Mouse (Mus musculus): ENCODE measurements around the gene Ttll11.

Ttll11 gene

GRCm38 (mm10) chr2:35979644-35980021 lies at the start of gene Ttll11:
TSS of gene Ttll11 (minus strand) at chr2:35979913.
- DNase-seq (ENCODE audit: extremely low spot score): peak; percentile 92

- DNase-seq (ENCODE audit: extremely low spot score): no peak
These were observed 43.6 kb upstream of the Ttll11 start for GRCm38 (mm10) chr2:36023291-36023690.

DNA sequence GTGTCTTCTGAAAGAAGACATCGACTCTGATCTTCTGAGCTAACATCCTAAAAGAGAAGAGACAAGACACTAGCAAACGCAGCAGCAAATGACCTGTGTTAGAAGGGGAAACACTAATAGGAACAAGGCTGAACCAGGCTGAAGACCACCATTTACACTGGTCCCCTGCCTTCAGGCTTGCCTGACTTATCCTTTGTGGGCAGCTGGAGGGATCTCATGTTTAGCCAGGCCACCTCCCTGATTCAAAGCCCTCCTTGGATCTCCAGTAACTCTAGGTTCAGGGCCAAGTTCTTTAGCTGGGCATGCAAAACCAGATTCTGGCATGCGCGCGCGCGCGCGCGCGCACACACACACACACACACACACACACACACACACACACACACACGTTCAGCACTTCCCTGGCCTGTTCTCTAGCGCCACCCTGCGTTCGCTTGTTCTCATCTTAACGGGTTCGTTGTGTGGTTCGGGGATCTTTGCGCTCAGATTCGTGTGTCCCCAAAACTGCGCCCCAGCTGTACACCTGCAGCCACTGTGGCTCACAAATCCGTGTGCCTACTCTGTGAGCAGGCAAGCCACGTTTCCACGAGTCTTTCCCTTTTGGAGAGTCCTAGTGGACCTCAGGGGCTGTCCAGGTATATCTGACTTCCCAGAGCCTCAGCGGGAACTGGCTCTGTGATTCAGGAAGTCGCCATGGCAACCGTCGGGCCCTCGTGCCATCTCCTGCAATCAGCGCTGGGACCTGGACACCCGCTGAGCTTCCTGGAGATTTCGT lies 41.9 kb upstream of the Ttll11 start:
- peak; percentile 83 for DNase-seq (ENCODE audit: extremely low spot score)

GRCm38 (mm10) chr2:36013010-36013409 lies 33.3 kb upstream of the Ttll11 start:
- DNase-seq (ENCODE audit: extremely low spot score): no peak

DNA sequence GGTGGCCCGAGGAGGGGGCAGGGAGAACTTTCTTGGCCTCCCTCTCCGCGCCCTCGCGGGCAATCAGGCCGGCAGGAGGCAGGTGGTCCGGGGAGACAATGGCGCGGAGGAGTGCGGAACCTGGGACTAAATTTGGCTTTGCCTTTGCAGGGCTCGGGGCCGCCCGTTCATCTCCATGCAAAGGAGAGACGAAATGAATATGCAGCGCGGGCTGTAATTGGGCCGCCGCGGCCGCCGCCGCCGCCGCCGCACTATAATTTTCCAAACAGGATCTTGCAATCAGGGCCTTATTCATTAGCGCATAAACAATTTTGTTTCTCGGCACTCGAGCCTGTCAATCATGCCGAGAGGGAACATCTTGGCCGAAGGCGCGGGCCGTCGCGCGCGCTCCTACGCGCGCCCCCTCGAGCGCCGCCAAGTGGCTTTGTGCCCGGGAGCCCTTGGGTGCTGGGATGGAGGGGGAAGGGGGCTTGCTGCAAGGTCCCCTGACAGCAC lies 31.7 kb upstream of the Ttll11 start:
- DNase-seq (ENCODE audit: extremely low spot score): peak; percentile 38

- no peak for DNase-seq (ENCODE audit: extremely low spot score)
These were observed 30.9 kb upstream of the Ttll11 start for GRCm38 (mm10) chr2:36010579-36010978.

GRCm38 (mm10) chr2:36009386-36009785 lies 29.7 kb upstream of the Ttll11 start:
- DNase-seq (ENCODE audit: extremely low spot score): peak; percentile 72

- DNase-seq (ENCODE audit: extremely low spot score): peak; percentile 60
These were observed 28.4 kb upstream of the Ttll11 start for GRCm38 (mm10) chr2:36008071-36008470.

- DNase-seq (ENCODE audit: extremely low spot score): no peak
These were observed 22.5 kb upstream of the Ttll11 start for GRCm38 (mm10) chr2:36002188-36002587.

DNA sequence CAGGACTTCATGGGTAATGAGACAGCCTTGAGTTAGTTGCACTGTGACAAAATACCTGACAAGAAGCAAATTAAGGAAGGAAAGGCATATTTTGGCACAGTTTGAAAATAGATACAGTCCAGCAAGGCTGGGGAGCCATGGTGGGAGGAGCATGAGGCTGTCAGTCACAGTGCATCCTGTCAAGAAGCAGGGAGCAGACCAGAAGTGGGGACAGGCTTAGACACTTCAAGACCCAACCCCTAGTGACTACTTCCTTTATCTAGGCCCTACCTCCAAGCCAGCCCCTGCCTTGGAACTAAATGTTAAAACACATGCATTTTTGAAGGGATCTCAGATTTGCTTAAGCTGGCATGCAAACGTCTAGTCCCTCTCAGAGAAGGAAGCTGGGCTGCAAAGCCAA lies 20.7 kb upstream of the Ttll11 start:
- no peak for DNase-seq (ENCODE audit: extremely low spot score)

GRCm38 (mm10) chr2:35999212-35999611 lies 19.5 kb upstream of the Ttll11 start:
- no peak for DNase-seq (ENCODE audit: extremely low spot score)

DNA sequence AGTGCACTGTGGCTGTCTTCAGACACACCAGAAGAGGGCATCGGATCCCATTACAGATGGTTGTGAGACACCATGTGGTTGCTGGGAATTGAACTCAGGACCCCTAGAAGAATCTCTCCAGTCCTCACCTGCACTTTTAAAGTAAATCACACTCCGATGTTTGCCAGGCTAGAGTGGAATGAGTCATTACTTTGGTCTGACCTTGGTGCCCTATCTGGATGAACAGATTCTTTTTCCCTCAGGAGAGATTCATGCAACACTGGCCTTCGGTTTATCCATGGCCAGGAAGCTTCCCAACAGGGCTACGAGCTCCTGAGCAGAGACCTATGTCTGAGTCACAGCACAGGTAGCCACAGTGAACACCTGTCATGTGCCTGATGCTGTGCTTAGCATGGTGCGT lies 18.7 kb upstream of the Ttll11 start:
- no peak for DNase-seq (ENCODE audit: extremely low spot score)

GRCm38 (mm10) chr2:35996753-35997152 lies 17.0 kb upstream of the Ttll11 start:
- no peak for DNase-seq (ENCODE audit: extremely low spot score)

- no peak for DNase-seq (ENCODE audit: extremely low spot score)
These were observed 14.6 kb upstream of the Ttll11 start for GRCm38 (mm10) chr2:35994303-35994702.

- DNase-seq (ENCODE audit: extremely low spot score): no peak
These were observed 13.8 kb upstream of the Ttll11 start for GRCm38 (mm10) chr2:35993481-35993880.

DNA sequence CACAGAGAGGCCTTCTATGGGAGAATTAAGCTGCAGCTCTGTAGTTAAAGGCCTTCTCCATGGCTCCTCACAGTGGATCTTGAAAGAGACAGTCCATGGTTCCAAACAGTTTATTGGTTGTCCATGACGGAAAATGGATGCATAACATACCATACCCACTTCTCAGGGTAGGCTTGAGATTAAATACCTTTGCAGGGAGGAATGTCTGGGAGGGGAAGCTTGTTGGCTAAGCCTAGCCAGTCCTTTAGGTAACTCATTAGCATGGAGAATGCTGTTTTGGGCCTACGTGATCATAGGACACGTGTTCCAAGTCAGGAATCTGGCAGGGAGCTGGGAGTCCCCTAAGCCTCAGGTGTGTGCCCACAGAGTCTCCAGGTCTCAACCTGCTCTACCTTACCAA lies 12.5 kb upstream of the Ttll11 start:
- DNase-seq (ENCODE audit: extremely low spot score): no peak

DNA sequence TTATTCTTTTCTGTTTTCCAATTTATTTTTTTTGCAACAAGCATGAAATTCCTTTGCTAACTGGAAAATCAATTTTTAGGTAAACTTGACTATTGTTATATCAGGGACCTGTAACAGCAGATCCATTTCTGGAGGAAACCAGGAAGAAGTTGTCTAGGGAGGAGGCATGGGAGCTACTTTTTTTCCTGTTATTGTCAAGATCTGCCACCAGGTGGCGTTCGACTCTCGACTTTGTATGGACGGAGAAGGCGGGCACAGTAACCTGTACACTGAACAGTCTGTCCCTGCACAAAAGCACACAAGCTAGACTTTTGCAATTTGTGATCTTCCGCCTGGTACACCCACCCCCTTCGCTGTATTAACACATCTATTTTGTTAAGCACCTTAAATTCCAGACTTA lies 4.2 kb upstream of the Ttll11 start:
- peak; percentile 59 for DNase-seq (ENCODE audit: extremely low spot score)

- no peak for DNase-seq (ENCODE audit: extremely low spot score)
These were observed 2.2 kb upstream of the Ttll11 start for GRCm38 (mm10) chr2:35981872-35982271.

DNA sequence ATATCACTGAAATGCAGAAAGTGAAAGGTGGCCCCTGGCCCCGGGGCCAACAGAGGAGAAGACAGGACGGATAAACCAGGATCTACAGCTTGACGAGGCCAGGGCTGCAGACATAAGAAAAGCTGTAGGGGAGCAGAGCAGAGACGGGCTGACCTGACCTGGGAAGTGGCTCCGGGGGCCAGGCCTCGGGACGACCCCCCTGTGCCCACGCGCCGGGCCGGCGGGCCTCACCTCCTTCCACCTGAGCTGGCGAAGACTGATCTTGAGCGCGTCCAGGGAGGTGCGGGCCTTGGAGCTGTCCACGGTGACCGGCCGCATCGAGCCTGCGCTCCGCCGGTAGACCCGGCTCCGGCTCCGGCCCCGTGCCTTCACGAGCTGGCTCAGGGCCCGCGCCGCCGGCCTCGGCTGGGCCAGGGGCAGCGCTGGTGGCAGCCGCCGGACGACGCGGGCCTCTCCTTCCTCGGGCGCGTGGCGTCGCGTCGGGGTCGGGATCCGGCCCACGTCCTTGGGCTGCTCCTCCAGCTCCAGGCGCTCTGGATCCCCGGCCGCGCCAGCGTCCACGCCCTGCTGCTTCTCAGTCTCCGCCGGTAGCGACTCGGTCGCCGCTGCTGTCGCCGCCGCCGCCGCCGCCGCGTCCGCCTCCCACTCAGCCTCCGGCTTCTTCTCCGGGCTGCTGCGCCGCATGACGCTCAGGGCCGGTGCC lies 621 bp downstream of the Ttll11 start:
- peak; percentile 54 for DNase-seq (ENCODE audit: extremely low spot score)

GRCm38 (mm10) chr2:35978276-35978933 lies 1.3 kb downstream of the Ttll11 start:
- DNase-seq (ENCODE audit: extremely low spot score): no peak

DNA sequence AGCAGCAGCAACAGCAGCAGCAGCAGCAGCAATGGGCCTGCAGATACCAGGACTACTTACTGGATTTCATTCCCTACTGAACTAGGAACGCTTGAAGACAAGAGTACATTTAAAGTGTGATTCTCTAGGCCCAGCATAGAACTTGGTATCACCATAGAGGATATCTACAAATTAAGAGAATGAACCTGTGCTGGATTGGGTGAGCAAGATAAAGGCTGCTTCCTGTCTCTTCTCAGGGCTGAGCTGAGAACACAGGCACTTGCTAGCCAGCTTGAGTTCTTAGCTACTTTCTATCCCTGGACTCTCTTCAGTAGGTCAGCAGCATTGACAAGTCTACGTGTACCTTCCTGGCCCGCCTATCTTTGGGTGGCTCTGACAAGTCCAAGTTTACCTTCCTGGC lies 2.0 kb downstream of the Ttll11 start:
- no peak for DNase-seq (ENCODE audit: extremely low spot score)

DNA sequence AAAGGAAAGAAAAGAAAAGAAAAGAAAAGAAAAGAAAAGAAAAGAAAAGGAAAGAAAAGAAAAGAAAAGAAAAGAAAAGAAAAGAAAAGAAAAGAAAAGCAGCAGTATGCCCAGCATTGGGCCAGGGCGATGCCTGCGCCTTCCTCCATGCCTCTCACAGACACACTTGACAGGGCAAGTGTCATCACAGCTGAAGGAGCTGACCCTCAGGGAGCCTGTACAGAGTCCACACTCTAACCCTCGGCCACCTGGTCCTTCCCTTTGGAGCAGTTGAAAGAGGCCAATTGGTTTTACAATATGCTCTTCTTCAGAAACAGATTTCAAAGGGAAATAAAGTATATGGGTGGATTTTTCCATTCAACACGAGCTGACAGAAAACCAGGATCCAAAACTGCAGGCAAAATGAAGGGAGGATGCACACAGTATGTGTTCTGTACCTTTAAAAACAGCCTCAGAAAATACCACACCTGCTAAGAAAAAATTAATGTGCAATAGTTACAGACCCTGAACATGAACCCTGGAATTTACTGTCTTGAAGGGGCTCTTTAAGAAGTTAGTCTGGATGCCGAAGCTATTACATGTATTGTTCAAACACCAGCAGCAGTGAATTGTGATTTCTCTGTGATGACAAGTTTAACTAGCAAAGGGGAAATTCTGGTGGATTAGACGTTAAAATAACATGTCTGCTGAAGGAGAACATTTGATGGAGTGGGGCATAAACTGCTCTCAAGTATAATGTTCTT lies 7.3 kb downstream of the Ttll11 start:
- DNase-seq (ENCODE audit: extremely low spot score): no peak

All from embryo, embryonic 9.5 days (tissue).